Mouse (Mus musculus) olfactory bulb, adult 2 months (tissue): ENCODE data around the gene Eif2ak2.

ENCODE experiments used
- CTCF ChIP-seq: fragments of 200-500 bp; IDR thresholded peaks from 2 replicates; pipeline ENCODE4 v1.5.1; 2012; ENCODE audit warnings: low read depth, mild to moderate bottlenecking, low read length, moderate library complexity; ENCODE audit not compliant: insufficient read depth
- POLR2A ChIP-seq: fragments of 200-500 bp; IDR thresholded peaks from 2 replicates; pipeline ENCODE4 v1.6.1; 2012; ENCODE audit warnings: mild to moderate bottlenecking, low read depth, low read length, moderate library complexity; ENCODE audit not compliant: insufficient read depth

GRCm38 (mm10) chr17:78883291-78883690 is 918 bp upstream of the Eif2ak2 start:
- TF ChIP-seq CTCF = no peak
- no peak for TF ChIP-seq POLR2A
